Mouse (Mus musculus): ENCODE results near the gene F8.

Gene F8

DNA sequence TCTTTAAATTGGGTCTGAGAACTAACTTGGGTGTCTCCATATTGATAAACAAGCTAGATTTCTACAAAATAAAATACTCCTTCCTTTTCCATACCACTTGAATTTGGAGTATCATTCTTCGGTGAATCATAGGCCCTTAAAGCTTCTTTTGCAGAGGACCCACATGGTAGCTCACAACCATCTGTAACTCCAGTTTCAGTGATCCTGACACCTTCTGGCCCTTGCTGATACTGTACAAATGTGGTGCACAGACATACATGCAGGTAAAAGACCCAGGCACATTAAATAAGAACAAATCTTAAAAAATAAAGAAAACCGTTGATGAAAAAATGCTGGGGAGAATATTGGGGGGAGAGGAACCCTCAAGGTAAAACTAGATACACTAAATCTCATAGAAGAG is 244.2 kb downstream of the F8 start:
- no peak for DNase-seq (ENCODE audit: low read depth)

DNA sequence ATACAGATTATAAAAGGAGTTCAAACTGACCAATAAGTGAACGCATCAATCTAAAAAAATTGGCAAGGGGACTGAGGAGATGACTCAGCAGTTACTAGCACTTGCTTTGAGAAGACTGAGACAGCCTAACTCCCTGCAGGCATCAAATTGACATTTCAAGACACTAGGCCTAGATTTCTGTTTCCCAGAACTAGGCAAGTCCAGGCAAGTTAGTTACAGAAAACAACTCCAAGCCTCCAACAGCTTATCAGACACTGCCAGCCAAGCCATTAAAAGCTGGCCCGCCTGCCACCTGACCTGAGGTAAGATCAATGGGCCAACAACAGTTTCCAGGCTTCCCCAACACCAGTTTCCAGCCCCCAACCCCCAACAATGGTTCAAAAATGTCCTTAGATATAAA is 244.7 kb downstream of the F8 start:
- DNase-seq (ENCODE audit: low read depth): no peak

- DNase-seq (ENCODE audit: low read depth): no peak
Measured at GRCm38 (mm10) chrX:75136938-75137337, 245.5 kb downstream of the F8 start.

DNA sequence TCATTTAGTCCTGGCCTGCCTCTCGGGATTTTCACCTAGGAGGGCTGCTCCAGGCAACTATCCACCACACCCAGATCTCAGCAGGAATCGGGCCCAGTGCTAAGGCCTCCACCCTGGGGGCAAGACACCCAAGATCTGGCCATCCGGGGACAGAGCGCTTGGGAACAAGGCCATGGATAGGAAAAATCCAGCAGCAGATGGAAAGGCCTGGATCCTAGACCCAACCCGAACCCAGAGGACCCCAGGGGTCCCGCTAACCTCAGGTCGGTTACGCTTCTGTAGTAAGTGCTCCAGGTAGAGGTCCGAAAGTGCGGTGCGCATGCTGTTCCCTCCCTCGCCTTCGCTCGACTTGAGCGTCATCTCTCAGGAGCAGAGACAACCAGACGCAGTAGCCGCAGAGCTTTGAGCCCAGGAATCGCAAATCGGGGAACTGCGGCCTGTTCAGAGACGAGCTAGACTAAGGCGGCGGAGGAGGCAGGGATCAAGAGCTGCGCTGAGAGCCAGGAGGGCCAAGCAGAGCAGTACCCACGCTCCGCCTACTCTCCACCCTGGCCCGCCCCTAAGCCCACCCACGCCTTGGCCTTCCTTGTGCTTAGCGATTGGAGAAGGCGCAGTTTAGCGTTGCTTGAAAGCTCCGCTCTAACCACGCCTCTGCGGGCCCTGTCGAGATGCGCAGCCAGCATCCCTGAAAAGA is 251.8 kb downstream of the F8 start, which contains the start of gene Mpp1:
Mpp1 (minus strand) TSS at position 550 of the 694 bp plus-strand sequence.
- peak; percentile 65 for DNase-seq (ENCODE audit: low read depth)

- no peak for DNase-seq (ENCODE audit: low read depth)
Measured at GRCm38 (mm10) chrX:75129474-75129873, 252.9 kb downstream of the F8 start.

DNA sequence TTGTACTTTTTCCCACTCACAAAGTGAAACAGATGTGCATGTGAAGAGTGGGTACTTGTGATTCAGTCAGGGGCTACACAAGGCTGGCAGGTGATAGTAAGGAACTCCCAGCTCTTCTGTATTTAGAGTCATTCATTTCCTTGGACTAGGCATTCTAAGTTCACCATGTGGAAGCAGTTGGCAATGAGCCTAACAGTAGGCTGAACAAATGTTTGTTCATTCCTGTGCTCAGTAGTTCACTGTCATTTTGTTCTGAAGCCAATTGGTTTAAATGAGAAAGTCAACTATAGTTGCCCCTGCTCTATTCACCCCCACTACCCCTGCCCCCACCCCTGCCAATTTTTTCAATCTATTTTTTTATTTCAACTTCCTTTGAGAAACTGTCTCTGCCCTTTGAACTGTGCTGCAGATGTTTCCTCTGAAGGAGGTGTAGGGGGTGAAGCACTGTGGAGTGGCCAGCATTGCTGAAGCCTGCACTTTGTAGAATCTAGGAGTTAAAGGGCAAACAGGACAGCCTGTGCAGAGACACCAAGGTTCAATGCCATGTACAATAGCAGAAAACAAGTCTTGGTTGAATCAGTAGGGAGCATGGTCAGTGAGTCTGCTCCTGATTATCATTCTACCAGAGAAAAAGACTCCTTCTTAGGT is 254.0 kb downstream of the F8 start:
- no peak for DNase-seq (ENCODE audit: low read depth)

GRCm38 (mm10) chrX:75126893-75127292 is 255.5 kb downstream of the F8 start:
- DNase-seq (ENCODE audit: low read depth): no peak

DNA sequence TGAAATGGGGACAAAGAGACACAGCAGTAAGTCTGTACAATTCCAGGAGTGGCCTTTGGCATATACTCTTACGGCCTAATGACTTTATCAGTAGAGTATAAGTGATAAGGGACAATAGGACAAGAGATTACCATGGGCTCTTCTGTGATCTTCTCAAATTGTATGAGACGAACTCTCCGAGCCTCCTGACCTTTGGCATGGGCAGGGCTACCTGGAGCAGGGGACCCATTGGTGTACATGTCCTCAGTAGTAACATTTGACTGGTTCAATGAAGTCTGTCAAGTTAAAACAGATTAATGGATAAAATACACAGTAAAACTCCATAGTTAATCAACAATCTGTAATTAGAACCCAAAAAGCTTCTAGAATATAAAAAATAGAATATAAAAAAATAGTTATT is 256.8 kb downstream of the F8 start:
- no peak for DNase-seq (ENCODE audit: low read depth)
